12 mouse cellular contexts compared by ENCODE assay signal in the genomic region with DNA sequence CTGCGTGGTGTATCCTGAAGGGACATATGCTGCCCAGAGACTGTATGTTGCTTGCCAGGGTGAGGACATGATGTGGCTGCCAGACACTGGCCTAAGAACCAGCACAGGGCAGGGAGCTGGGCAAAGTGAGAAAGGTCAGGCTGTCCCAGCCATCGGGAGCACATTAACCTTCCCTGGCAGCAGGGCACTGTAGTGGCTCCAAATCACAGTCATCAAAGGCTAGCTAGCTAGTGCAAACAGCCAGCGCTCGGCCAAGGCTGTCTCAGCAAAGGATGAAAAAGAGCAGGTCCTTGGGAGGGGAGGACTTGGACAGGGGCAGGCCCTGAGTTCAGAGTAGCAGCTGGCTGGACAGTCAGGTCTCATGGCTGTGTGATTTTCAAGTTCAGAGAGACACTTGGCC.
DNase-seq lines count a peak whose midpoint lies in the region; ATAC-seq lines count a peak whose summit lies in the region.
"Had no signal": no experiment of that assay in that cellular context is flagged by ENCODE, and none has a peak within 500 bp of the region (broad histone marks: within the 10 kb centered on the region; RNA-seq: fewer than 3 reads in every experiment).

No protein-coding gene starts in this region.

- no peaks in the 10 kb centered on the region for H3K9me3 ChIP-seq in forebrain, embryonic 10.5 days
- no peaks in the 10 kb centered on the region for H3K9me3 ChIP-seq in forebrain, embryonic 13.5 days (replicated peaks)
- no peaks in the 10 kb centered on the region for H3K9me3 ChIP-seq in limb, embryonic 15.5 days
- H3K9me3 ChIP-seq in hindbrain, embryonic 14.5 days (ENCODE audit: control insufficient read depth, low read length): no peaks in the 10 kb centered on the region
- H3K9me3 ChIP-seq: neural tube, embryonic 12.5 days had no signal

- H3K4me3 ChIP-seq in forebrain, embryonic 10.5 days: no peak overlapping the region
- no peak overlapping the region for H3K4me3 ChIP-seq in forebrain, embryonic 13.5 days
- no peak overlapping the region for H3K4me3 ChIP-seq in limb, embryonic 15.5 days
- H3K4me3 ChIP-seq in hindbrain, embryonic 14.5 days (replicated peaks; ENCODE audit: low read length): no peak overlapping the region
- H3K4me3 ChIP-seq: neural tube, embryonic 12.5 days had no signal

- no peak for DNase-seq in forebrain, embryonic 10.5 days (ENCODE audit: extremely low spot score, low spot score)
- peak; percentile 61 for DNase-seq in adrenal gland, postnatal 25 days
- DNase-seq in heart, postnatal 10 days: peak; percentile 57 to 71
- DNase-seq in frontal cortex, postnatal 36 days (ENCODE audit: low spot score in 2 of 2): no peak
- no peak for DNase-seq in hindbrain, embryonic 14.5 days (ENCODE audit: low spot score)
- DNase-seq in left cerebral cortex, postnatal 25 days (ENCODE audit: low spot score in 2 of 2): no peak
- DNase-seq: cerebellum, adult 18-20 months had no signal

- H3K4me2 ChIP-seq in forebrain, embryonic 13.5 days: no peak overlapping the region
- H3K4me2 ChIP-seq in limb, embryonic 15.5 days: no peak overlapping the region
- no peak overlapping the region for H3K4me2 ChIP-seq in hindbrain, embryonic 14.5 days (replicated peaks)
- H3K4me2 ChIP-seq: neural tube, embryonic 12.5 days had no signal

- intact Hi-C loops in heart, postnatal 10 days (cut with DNase I): no loop called here
- intact Hi-C loops in left cerebral cortex, postnatal 25 days (cut with DNase I): no loop called here

- 0 out of 2 replicates have a peak overlapping the region, but pooled peaks have one; percentile 27 for H3K27ac ChIP-seq in forebrain, embryonic 10.5 days
- H3K27ac ChIP-seq in forebrain, embryonic 13.5 days: no peak overlapping the region
- H3K27ac ChIP-seq in limb, embryonic 15.5 days: peak overlapping the region; percentile 60
- H3K27ac ChIP-seq in hindbrain, embryonic 14.5 days: no peak overlapping the region
- H3K27ac ChIP-seq: kidney, postnatal 0 days; neural tube, embryonic 12.5 days had no signal

- no peak for ATAC-seq in forebrain, embryonic 13.5 days
- no peak for ATAC-seq in limb, embryonic 15.5 days (ENCODE audit: insufficient number of reproducible peaks, low FRiP score, low TSS enrichment, low read depth)
- no peak for ATAC-seq in hindbrain, embryonic 14.5 days (ENCODE audit: low FRiP score)

- no peak overlapping the region for H3K9ac ChIP-seq in forebrain, embryonic 13.5 days
- H3K9ac ChIP-seq in limb, embryonic 15.5 days: no peak overlapping the region
- H3K9ac ChIP-seq in hindbrain, embryonic 14.5 days: no peak overlapping the region
- H3K9ac ChIP-seq: neural tube, embryonic 12.5 days had no signal

- H3K4me1 ChIP-seq in forebrain, embryonic 10.5 days: no peaks in the 10 kb centered on the region
- H3K4me1 ChIP-seq in forebrain, embryonic 13.5 days: no peaks in the 10 kb centered on the region
- peaks cover 28% of the 10 kb centered on the region for H3K4me1 ChIP-seq in limb, embryonic 15.5 days
- H3K4me1 ChIP-seq in hindbrain, embryonic 14.5 days (replicated peaks; ENCODE audit: control insufficient read depth, insufficient read depth, low read length): no peaks in the 10 kb centered on the region

- H3K27me3 ChIP-seq in forebrain, embryonic 10.5 days (ENCODE audit: poor library complexity, severe bottlenecking): no peaks in the 10 kb centered on the region
- no peaks in the 10 kb centered on the region for H3K27me3 ChIP-seq in forebrain, embryonic 13.5 days
- no peaks in the 10 kb centered on the region for H3K27me3 ChIP-seq in limb, embryonic 15.5 days
- no peaks in the 10 kb centered on the region for H3K27me3 ChIP-seq in hindbrain, embryonic 14.5 days (ENCODE audit: control insufficient read depth, insufficient read depth, low read length)
- H3K27me3 ChIP-seq: neural tube, embryonic 12.5 days; Patski had no signal

- no peaks in the 10 kb centered on the region for H3K36me3 ChIP-seq in forebrain, embryonic 10.5 days (replicated peaks)
- H3K36me3 ChIP-seq in forebrain, embryonic 13.5 days (ENCODE audit: poor library complexity, severe bottlenecking): no peaks in the 10 kb centered on the region
- no peaks in the 10 kb centered on the region for H3K36me3 ChIP-seq in limb, embryonic 15.5 days
- no peaks in the 10 kb centered on the region for H3K36me3 ChIP-seq in hindbrain, embryonic 14.5 days (replicated peaks; ENCODE audit: control insufficient read depth, insufficient read depth)
- H3K36me3 ChIP-seq: neural tube, embryonic 12.5 days had no signal

- WGBS in forebrain, embryonic 10.5 days: 95% methylated on average over 4 of the region's 4 CpGs
- WGBS in forebrain, embryonic 13.5 days: 88% methylated on average over 4 of the region's 4 CpGs
- WGBS in limb, embryonic 15.5 days: 49% methylated on average over 4 of the region's 4 CpGs
- 86% methylated on average over 4 of the region's 4 CpGs for WGBS in hindbrain, embryonic 14.5 days

Comparison
In these comparisons a context has a peak if more than half of its experiments do, and no peak if none do; other contexts are left out.
1. H3K27ac ChIP-seq: peak in forebrain, embryonic 10.5 days (single experiment) and limb, embryonic 15.5 days (single experiment); none in forebrain, embryonic 13.5 days (single experiment) and hindbrain, embryonic 14.5 days (single experiment).
2. DNase-seq: peak in adrenal gland, postnatal 25 days (single experiment) and heart, postnatal 10 days (2 of 2); none in forebrain, embryonic 10.5 days (single experiment), frontal cortex, postnatal 36 days (0 of 2), hindbrain, embryonic 14.5 days (single experiment) and left cerebral cortex, postnatal 25 days (0 of 2).